Mouse (Mus musculus) T-helper 1 cell (primary cell): ENCODE data around the gene Sos2.

Experiments used
- in situ Hi-C: fragments of 300-600 bp; cut with MboI, MseI; formaldehyde crosslinking; loops from one replicate; pipeline ENCODE4 v1.15.1; 2025; ENCODE audit warnings: high pct_unique_total_duplicates

The Sos2 gene

GRCm38 (mm10) chr12:69681566-69682061 lies at the start of gene Sos2:
Gene Sos2 (minus strand): TSS chr12:69681852.
- in situ Hi-C loops = no loop called here

GRCm38 (mm10) chr12:69730306-69730705 lies 48.7 kb upstream of the Sos2 start:
- in situ Hi-C loops = loop anchor here (10.0 kb wide), 1 partner anchor 154 kb away; no protein-coding TSS in a partner anchor

DNA sequence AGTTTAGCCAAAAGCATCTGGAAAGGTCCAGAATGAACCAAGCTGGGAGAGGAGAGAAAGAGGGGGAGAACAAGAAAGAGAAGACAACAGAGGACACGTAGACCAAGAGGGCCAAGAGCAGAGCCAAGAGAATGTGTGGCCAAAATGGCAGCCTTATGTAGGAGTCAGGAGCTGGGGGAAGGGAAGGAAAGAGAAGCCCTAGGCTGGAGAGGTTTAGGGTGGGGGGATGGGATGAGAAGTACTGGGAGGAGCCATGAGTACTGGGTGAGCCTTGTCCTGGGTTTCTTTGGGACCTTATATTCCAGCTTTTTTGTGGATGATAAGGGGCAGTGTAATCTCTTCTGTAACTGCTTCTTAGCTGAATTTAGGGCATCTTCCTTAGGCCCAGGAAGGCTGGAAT lies 47.6 kb upstream of the Sos2 start:
- in situ Hi-C loops = no loop called here

GRCm38 (mm10) chr12:69724711-69725460 lies 43.2 kb upstream of the Sos2 start, which contains the start of the genes L2hgdh and Atp5s:
Gene L2hgdh (minus strand): TSS chr12:69724873.
Gene Atp5s (plus strand): TSS chr12:69724950.
- in situ Hi-C loops = no loop called here

GRCm38 (mm10) chr12:69724018-69724710 lies 42.5 kb upstream of the Sos2 start:
- in situ Hi-C loops = no loop called here

DNA sequence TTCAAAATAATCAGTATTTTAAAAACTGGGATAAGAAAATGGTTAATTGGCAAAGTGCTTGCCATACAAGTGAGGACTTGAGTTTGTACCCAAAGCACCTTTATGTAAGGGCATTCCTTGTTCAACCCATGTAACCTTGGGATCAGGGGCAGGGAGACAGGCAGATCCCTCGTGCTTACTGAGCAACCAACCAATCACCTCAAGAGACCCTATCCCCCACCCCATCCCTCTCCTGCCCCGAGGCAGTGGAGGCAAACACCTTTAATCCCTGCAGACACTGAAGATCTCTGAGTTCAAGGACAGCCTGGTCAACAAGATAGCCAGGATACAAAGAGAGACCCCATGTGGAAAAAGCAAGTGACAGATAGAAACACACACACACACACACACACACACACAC lies 41.7 kb upstream of the Sos2 start:
- in situ Hi-C loops = no loop called here

- in situ Hi-C loops = no loop called here
Measured at GRCm38 (mm10) chr12:69722857-69723256, 41.2 kb upstream of the Sos2 start.

DNA sequence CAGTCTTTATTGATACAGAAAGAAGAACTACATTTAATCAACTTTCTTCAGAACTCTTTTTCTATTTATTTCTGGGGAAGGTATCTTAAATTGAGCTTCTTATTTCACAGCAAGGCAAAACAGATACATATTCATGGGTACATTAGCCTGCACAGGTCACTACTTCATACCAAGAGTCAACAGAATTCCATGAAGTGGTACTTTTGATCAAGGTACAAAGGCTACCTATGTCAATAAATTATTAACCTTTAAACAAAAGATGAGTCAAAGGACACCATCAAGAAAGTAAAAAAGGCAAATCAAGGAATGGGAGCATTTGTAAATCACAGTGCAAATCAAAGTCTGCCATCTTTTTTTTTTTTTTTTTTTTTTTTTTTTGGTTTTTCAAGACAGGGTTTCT lies 32.0 kb upstream of the Sos2 start:
- in situ Hi-C loops = no loop called here

DNA sequence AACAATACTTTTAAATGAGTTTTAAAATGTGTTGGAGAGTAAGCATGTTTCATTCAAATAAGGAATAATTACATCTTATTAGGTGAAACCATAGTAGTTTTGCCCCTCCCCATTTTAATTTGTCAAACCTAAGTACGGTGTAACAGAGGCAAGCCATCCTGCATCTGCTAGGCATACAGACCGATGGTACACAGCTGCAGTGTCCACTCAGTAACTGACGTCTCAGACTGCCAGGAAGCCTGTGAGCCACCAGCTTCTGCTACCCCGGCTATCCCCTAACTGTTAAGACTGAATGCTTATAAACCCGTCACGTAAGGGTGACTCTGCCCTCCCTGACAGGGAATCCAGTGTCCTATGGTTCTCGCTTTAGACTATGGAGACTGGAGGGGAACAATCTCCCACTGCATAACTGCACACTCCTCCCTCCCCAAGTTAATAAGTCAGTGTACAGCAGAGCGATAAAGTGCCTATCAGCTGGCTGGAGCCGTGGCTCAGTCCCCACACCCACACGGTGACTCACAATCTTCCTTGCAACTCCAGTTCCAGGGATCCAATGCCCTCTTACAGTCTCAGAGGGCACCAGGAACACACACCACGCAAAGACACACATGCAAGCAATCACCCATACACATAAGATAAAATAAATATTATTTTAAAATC lies 23.3 kb upstream of the Sos2 start:
- in situ Hi-C loops = no loop called here

GRCm38 (mm10) chr12:69698352-69698751 lies 16.7 kb upstream of the Sos2 start:
- in situ Hi-C loops = loop anchor here (10.0 kb wide), 1 partner anchor 354 kb away; no protein-coding TSS in a partner anchor

DNA sequence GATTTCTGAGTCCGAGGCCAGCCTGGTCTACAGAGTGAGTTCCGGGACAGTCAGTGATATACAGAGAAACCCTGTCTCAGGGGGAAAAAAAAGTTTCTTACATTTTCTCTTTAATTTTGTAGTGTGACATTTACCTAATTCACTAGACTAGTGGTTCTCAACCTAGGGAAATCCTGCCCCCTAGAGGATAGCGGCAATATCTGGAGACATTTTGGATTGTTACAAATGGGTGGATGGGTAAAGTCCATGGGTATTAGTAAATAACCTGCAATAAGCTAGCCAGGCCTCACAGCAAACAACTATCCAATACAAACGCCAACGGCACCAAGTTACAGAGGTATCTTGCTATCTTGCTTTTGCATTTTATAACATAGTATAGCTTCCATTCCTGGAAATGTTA lies 15.1 kb upstream of the Sos2 start:
- in situ Hi-C loops = loop anchor here (10.0 kb wide), 1 partner anchor 352 kb away; no protein-coding TSS in a partner anchor

DNA sequence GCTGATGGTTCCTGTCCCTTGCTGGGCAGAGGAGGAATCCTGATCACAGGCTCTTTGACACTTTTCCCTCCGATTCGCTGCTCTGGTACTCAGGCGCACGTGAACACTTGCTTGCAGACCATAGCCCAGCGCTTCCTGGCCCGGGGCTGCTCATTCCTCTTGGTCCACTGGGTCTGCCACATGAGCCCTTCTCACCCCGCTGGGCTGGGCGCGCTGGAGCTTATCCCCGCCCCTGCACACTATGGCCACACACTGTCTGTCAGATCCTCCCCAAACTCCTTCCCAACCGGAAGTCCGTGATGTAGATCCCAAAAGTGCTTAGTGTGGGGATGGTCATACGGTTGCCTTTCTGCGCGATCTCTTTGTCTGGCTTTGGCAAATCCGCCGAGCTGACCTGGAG lies 11.8 kb upstream of the Sos2 start:
- in situ Hi-C loops = loop anchor here (10.0 kb wide), 1 partner anchor 349 kb away; no protein-coding TSS in a partner anchor

- in situ Hi-C loops = loop anchor here (10.0 kb wide), 1 partner anchor 346 kb away; no protein-coding TSS in a partner anchor
Measured at GRCm38 (mm10) chr12:69690714-69691113, 9.1 kb upstream of the Sos2 start.

- in situ Hi-C loops = no loop called here
Measured at GRCm38 (mm10) chr12:69689094-69689493, 7.4 kb upstream of the Sos2 start.

GRCm38 (mm10) chr12:69688368-69688767 lies 6.7 kb upstream of the Sos2 start:
- in situ Hi-C loops = no loop called here

- in situ Hi-C loops = no loop called here
Measured at GRCm38 (mm10) chr12:69683537-69683936, 1.9 kb upstream of the Sos2 start.

DNA sequence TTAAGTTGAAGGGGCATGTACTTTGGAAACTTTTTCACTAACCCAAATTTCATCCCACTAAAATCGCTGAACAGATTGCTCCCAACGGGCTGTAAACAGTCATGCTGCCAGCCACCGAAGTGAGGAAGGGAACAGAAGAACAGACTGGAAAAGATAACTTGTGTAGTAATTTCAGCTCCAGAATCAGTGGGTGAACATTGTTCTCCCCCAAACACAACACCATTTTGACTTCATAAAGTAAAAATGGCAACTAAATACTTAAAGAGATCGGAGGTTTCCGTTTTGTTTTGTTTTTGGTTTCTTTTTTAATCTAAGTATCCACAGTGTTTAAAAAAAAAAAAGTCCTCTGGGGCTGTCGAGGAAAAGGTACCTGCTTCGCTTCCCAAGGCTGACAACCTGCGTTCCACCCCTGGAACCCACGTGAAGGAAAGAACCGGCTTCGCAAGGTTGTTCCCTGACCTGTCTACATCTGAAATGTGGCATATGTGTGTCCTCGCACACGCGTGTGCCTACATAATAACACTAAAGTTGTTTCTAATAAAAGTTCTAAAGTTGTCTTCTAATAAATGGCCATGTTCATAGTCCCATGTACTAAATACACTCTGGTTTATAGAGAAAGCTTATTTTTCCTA lies 1.3 kb upstream of the Sos2 start:
- in situ Hi-C loops = no loop called here

DNA sequence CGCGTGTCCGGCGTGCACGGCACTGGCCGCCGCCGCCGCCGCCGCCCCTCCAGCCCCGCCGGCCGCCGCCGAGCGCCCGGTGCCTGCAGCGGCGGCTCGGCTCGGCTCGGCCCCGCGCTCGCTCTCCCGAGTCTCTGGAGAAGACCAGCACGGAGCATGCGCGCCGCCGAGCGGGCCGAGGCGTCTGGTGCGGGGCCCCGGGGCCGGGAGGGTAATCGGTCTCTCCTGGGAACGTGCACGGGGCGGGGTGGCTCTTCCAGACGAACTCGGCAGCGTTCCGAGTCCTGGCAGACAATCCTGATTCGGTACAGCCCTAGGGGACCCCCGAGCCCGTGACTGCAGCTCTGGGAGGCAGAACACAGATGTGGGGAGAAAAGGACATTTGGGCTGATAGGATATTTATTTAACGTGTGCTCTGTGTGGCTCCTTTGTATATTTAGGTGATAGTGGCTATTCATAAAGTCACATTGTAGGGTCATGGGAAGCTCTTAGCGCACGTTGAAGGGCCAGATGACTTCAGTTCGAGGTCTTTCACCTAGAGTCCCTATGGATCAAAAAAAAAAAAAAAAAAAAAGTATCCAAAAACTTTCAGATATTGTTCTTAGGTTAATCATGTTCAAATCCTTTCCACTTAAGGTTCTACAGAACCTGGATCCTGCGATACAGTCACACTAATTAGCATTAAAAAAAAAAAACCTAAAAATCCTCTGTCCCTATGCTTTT lies 574 bp upstream of the Sos2 start:
- in situ Hi-C loops = no loop called here

DNA sequence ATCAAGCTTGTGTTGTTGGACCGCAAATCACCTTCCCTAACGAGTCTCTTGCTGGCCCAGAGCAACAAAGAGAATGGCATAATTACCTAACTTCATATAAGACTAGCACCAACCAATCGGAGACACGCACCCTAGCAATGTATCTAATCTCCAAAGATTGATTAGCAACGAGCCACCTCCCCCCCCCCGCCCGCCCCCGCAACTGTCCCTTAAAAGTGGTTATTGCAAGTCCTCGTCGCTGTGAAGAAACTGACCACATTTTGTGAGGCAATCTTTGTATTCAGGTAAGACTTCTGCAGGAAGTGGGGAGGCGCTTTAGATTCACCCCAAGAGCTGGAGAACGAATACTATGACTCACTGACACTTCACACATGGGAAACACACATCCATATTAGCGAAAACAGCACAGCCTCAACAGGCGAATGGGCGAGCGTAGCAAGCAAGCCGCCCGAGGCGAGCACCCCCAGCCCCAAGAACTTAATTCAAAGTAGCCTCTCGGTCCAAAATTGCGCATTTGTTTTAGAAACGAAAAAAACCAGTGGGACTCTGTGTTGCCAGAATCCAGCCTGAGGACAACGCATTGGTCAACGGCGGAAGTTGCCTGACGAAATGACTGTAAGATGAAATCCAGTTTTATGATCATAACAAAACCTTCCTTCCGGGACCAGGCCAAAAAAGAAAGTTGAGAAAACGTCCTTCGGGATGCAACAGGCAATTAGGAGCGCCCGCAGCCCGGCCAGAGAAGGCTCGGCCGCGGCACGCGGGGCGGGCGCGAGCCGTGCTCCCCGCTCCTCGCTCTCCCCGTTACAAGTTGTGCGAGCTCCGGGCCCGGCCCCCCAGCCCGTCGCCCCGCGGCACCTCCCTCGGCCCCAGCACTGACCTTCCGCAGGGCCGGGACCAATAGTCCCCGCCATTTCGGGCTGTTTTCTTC lies 752 bp downstream of the Sos2 start:
- in situ Hi-C loops = no loop called here

GRCm38 (mm10) chr12:69676157-69676556 lies 5.5 kb downstream of the Sos2 start:
- in situ Hi-C loops = no loop called here
